Mouse (Mus musculus): ENCODE results near the gene Zfp37.

DNA sequence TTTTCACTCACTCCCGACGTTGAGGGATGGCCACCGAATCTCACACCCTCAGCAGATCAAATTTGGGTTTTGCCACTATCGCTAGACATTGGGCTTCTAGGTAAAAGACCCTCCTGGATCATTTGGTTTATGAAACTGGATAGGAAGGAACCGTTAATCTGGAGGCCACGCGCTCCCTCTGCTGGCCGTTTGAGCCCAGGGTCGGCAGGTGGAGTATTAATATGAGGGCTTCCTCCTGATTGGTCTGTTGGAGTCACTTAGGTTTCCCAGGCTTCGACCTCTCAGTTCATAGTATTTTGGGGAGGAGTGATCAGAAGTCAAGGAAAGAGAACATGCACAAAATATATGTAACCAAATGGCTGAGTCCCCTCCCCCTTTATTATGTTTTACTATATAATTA lies 2.5 kb downstream of the Zfp37 start:
- TF ChIP-seq CTCF (conservative IDR thresholded peaks at IDR 0.05; ENCODE audit: insufficient read depth, insufficient read length, low read depth, low read length) (peak; percentile 65), POLR2A (IDR thresholded peaks at IDR 0.05; ENCODE audit: low read depth, low read length) (no peak)
